9 mouse cellular contexts compared by ENCODE assay signal in genomic region chr13:28886691-28887090, GRCm38 (mm10).
A peak's percentile ranks its signal among the peaks of the same experiment; 100 is the strongest.
DNase-seq lines count a peak whose midpoint lies in the region; ATAC-seq and TF ChIP-seq lines count a peak whose summit lies in the region.
"Had no signal": no experiment of that assay in that cellular context is flagged by ENCODE, and none has a peak within 500 bp of the region (broad histone marks: within the 10 kb centered on the region; RNA-seq: fewer than 3 reads in every experiment).

No protein-coding gene starts in this region.

- intact Hi-C loops in left cerebral cortex, postnatal 25 days (cut with DNase I) = no loop called here

- no peaks in the 10 kb centered on the region for H3K9me3 ChIP-seq in kidney, embryonic 14.5 days (ENCODE audit: control insufficient read depth, low read length)
- H3K9me3 ChIP-seq in kidney, postnatal 0 days (replicated peaks; ENCODE audit: low read length) = no peaks in the 10 kb centered on the region
- H3K9me3 ChIP-seq in neural tube, embryonic 11.5 days (ENCODE audit: control insufficient read depth, low read length) = no peaks in the 10 kb centered on the region

- no peak overlapping the region for H3K27ac ChIP-seq in kidney, embryonic 14.5 days (ENCODE audit: low read depth, low read length)
- no peak overlapping the region for H3K27ac ChIP-seq in kidney, postnatal 0 days
- H3K27ac ChIP-seq in neural tube, embryonic 11.5 days (ENCODE audit: low read depth, low read length) = no peak overlapping the region

- 19% methylated on average over 11 of the region's 11 CpGs for WGBS in kidney, embryonic 14.5 days
- WGBS in kidney, postnatal 0 days = 26% methylated on average over 11 of the region's 11 CpGs
- 6% methylated on average over 11 of the region's 11 CpGs for WGBS in neural tube, embryonic 11.5 days

- no peak for DNase-seq in kidney, adult 11 months
- peak; percentile 95 for DNase-seq in heart, adult 11 months
- DNase-seq in kidney, postnatal 0 days (ENCODE audit: low spot score) = peak; percentile 41
- peak; percentile 29 for DNase-seq in neural tube, embryonic 11.5 days (ENCODE audit: low spot score)
- DNase-seq in left cerebral cortex, postnatal 25 days (ENCODE audit: low spot score in 2 of 2) = no peak
- no peak for DNase-seq in urinary bladder, postnatal 36 days (ENCODE audit: low spot score in 2 of 2)
- no peak for DNase-seq in adrenal gland, adult 8-10 months

- 0 out of 2 replicates have a peak, but pooled peaks have one; percentile 22 for ATAC-seq in kidney, embryonic 14.5 days (ENCODE audit: low FRiP score, low TSS enrichment)
- no peak; the same call in 1 of the 2 replicates for ATAC-seq in kidney, postnatal 0 days (replicated peaks; ENCODE audit: low FRiP score, low read depth)
- no peak for ATAC-seq in neural tube, embryonic 11.5 days (ENCODE audit: insufficient read depth, low FRiP score, low TSS enrichment)

- no peak for TF ChIP-seq CTCF in kidney, postnatal 0 days (IDR thresholded peaks at IDR 0.05; ENCODE audit: low read depth)

- H3K27me3 ChIP-seq in kidney, embryonic 14.5 days (ENCODE audit: control insufficient read depth, insufficient read depth, low read length) = peaks cover 12% of the 10 kb centered on the region; the same call in 1 of the 2 replicates
- no peaks in the 10 kb centered on the region for H3K27me3 ChIP-seq in kidney, postnatal 0 days (ENCODE audit: insufficient read depth, low read length)
- H3K27me3 ChIP-seq in neural tube, embryonic 11.5 days (ENCODE audit: control insufficient read depth, insufficient read depth, low read length) = peaks cover 4% of the 10 kb centered on the region; the same call in 1 of the 2 replicates
- H3K27me3 ChIP-seq: CH12.LX had no signal

- H3K4me1 ChIP-seq in kidney, embryonic 14.5 days (ENCODE audit: control insufficient read depth, insufficient read depth, low read length) = peaks cover 5% of the 10 kb centered on the region; the same call in 1 of the 2 replicates
- peaks cover 6% of the 10 kb centered on the region; the same call in 1 of the 2 replicates for H3K4me1 ChIP-seq in kidney, postnatal 0 days (replicated peaks; ENCODE audit: insufficient read depth, low read length)
- H3K4me1 ChIP-seq in neural tube, embryonic 11.5 days (ENCODE audit: control insufficient read depth, insufficient read depth, low read length) = peaks cover 14% of the 10 kb centered on the region

- no peak overlapping the region for H3K9ac ChIP-seq in kidney, embryonic 14.5 days (ENCODE audit: low read depth, low read length)
- H3K9ac ChIP-seq in kidney, postnatal 0 days (ENCODE audit: low read depth, low read length) = no peak overlapping the region
- H3K9ac ChIP-seq in neural tube, embryonic 11.5 days (ENCODE audit: low read length) = no peak overlapping the region

- H3K36me3 ChIP-seq in kidney, embryonic 14.5 days (ENCODE audit: control insufficient read depth, insufficient read depth, low read length) = no peaks in the 10 kb centered on the region
- no peaks in the 10 kb centered on the region for H3K36me3 ChIP-seq in kidney, postnatal 0 days (ENCODE audit: insufficient read depth, low read length)
- no peaks in the 10 kb centered on the region for H3K36me3 ChIP-seq in neural tube, embryonic 11.5 days (ENCODE audit: control insufficient read depth, insufficient read depth, low read length)

- peak overlapping the region; percentile 26 for H3K4me2 ChIP-seq in kidney, embryonic 14.5 days (replicated peaks; ENCODE audit: low read depth, low read length)
- no peak overlapping the region; the same call in 1 of the 2 replicates for H3K4me2 ChIP-seq in kidney, postnatal 0 days (ENCODE audit: low read length)
- H3K4me2 ChIP-seq in neural tube, embryonic 11.5 days (ENCODE audit: low read depth) = peak overlapping the region; percentile 5

- H3K4me3 ChIP-seq in kidney, embryonic 14.5 days (ENCODE audit: low read length) = no peak overlapping the region
- H3K4me3 ChIP-seq in kidney, postnatal 0 days (replicated peaks; ENCODE audit: low read depth, low read length) = no peak overlapping the region
- no peak overlapping the region for H3K4me3 ChIP-seq in neural tube, embryonic 11.5 days (ENCODE audit: low read depth, low read length)

Comparison
In these comparisons a context has a peak if more than half of its experiments do, and no peak if none do; other contexts are left out.
1. DNase-seq: peak in heart, adult 11 months (single experiment), kidney, postnatal 0 days (single experiment) and neural tube, embryonic 11.5 days (single experiment); none in kidney, adult 11 months (single experiment), left cerebral cortex, postnatal 25 days (0 of 2), urinary bladder, postnatal 36 days (0 of 2) and adrenal gland, adult 8-10 months (single experiment).